Mouse (Mus musculus) megakaryocyte progenitor cell, adult 5-6 weeks (primary cell): Measurements from ENCODE around the gene Clic1. TPM values are rescaled to one million over a fixed set of nuclear protein-coding genes. Genes with fewer than 3 reads are reported as not detected.

ENCODE experiments used
- ATAC-seq: replicated peaks from 2 replicates; pipeline ENCODE4 v1.8.0; 2016; ENCODE audit warnings: mild to moderate bottlenecking, moderate TSS enrichment, inconsistent platforms; ENCODE audit not compliant: poor library complexity
- total RNA-seq, 2 experiments: library from RNA; stranded (forward) in 1 of 2; stranded (reverse) in 1 of 2; fragments of 157-497, 149-512 nt in 1 of 2; fragments of 200-1000 nt in 1 of 2; gene quantifications; 2 replicates each; pipeline versions ENCODE4 v1.2.3 to v1.2.4; 2015 to 2017

The Clic1 gene
- total RNA-seq, 2 experiments from 2014 or later: 209 to 254 TPM

DNA sequence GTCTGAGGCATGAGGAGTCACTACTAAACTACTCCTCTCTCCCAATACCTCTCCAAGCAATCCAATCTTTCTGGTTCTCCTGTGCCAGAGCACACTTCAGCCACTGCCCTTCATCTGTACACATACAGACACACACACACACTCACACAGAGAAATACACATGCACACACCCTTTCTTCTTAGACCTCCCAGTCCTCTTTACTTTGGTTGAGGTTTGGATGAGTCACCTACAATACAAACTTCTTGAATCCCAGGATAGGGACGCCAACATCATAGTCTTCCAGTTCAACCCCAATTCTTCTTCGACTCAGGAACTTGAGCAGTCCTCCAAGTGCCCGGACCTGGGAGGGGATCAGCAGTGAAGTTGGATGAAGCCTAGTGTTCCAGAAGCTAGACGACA, 6.0 kb upstream of the Clic1 start:
- ATAC-seq: no peak

DNA sequence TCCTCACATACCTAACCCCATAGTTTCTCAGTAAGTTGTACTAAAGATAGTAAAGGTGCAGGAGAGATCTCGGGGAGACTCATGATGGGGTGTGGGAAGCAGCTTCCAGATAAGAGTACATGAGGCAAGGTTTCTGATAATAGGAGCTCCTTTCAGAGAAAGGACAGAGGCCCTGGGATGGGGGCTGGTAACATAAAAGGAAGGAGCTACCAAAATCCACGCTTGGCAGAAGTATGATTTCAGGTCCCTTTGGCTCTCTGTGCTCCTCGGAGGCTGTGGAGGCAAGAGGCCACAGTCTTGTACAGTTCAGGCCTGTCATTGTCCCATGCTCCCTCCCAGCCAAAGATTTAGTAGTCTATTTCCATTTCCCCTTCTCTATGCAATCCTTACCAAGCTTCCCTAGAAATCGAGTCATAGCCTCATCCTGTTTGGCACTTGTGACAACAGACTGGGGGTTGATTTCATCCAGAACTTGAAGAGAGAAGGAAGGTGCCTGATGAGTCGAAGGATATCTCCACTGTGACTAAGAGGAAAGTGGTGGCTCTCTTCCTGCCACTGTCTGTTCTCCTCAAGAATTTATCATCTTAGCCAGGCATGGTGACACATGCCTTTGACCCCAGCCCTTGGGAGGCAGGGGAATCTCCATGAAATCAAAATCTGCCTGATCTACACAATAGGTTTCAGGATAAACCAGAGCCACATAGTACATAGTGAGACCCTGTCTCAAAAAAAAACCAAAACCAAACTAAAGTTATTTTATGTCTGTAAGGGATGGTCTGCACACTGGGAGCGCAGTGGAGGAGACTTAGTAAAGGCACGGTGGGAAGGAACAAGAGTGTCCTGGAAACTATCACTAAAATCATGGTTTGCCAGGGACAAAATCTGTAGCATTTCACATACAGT, 4.6 kb upstream of the Clic1 start:
- ATAC-seq: no peak

DNA sequence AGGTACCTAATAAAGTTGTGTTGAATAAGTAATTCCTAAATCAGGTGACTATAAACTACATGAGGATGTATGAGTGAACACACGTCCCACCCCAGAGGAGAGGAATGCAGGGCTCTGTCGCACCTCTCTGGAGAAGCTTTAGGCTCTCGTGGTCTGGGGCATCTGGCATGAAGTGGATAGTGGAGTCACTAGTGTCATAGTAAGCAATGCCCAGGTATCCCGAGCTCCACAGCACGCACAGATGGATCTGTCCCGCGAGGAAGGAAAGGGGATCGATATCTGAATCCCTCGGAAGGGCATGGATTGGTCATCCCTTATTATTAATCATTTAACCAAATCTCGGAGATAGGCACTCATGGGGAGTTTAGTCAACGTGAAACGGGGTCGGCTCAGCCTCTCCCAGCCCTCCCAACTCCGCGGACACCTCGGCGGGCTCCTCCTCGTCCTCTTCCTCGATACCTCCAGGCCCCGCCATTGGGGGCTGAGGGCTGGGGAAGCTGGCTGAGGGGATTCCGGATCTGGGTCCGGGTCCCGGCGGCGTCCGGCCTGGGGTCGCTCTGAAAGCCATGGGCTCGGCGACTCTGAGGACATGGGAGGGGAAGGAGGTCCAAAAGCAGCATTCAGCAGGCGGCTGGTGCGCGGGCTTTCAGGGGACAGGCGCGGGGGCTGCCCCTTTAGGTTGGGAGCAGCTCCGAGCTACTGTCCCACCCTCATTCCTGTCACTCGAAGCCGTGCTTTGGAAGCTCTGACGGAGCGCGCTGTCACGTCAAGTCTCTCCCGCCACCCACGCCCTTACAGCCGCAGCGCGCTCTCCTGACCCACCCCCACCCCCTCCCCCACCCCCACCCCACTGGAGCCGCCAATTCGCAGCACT, 3.7 kb upstream of the Clic1 start:
- ATAC-seq: no peak

- peak; percentile 74 for ATAC-seq
These were observed 2.9 kb upstream of the Clic1 start, which contains the start of gene Msh5 for GRCm38 (mm10) chr17:35046681-35047455. Msh5 (minus strand) TSS chr17:35046745.

GRCm38 (mm10) chr17:35047688-35048087, 2.1 kb upstream of the Clic1 start:
- ATAC-seq: no peak

- ATAC-seq: peak; percentile 3; the same call in 1 of the 2 replicates
These were observed 1.4 kb upstream of the Clic1 start for GRCm38 (mm10) chr17:35048149-35048931.

GRCm38 (mm10) chr17:35048932-35049440, 780 bp upstream of the Clic1 start:
- ATAC-seq: no peak

DNA sequence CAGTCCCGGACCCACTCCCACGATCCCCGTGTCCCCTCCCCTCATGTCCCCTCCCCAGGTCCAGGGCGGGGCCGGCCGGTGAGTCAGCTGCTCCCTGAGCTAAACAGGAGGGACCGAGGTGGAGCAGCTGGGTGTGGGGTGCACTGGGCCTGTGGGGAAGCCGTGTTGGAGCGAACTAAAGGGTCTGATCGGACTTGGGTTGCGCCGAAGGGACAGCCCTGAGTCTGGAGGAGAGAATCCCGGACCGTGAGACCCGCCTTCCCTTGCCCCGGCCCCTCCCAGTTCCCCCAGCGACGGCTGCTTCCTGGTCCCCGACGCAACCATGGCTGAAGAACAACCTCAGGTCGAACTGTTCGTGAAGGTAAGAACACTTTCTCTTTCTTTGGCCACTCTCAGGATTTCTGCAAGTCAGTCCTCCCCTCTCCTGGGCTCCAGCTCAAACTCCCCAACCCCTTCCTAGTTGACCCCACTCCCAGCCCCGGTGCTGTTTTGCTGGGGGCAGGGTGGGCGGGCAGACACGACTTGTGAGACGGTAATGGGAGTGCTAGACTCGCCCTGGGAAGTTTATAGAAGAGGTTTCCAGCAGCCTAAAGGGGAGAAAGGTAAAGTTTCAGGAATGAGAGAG, 472 bp downstream of the Clic1 start:
- ATAC-seq: peak; percentile 20

GRCm38 (mm10) chr17:35051156-35052086, 1.7 kb downstream of the Clic1 start:
- peak; percentile 66 for ATAC-seq

DNA sequence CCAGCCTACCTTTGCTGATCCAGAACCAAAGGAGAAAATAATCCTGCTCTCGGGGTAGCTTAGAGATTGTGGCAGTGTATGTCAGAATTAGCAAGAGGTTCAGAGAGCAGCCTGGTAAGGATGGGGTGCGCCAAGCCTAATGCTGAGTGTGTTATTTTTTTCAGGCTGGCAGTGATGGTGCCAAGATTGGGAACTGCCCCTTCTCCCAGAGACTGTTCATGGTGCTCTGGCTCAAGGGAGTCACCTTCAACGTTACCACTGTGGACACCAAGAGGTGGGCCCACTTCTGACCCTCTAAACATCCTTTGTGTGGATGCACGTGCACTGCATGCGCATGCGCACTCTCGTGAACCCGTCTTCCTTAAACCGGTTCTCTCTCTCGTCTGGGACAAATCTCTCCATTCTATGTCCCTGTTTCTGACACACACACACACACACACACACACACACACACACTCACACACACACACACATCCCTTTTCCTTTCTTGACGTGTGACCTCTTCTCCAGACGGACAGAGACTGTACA, 2.6 kb downstream of the Clic1 start:
- ATAC-seq: no peak

- ATAC-seq: no peak
These were observed 6.1 kb downstream of the Clic1 start for GRCm38 (mm10) chr17:35055691-35056495.

- ATAC-seq: peak; percentile 48
These were observed 7.3 kb downstream of the Clic1 start for GRCm38 (mm10) chr17:35057090-35057489.

- ATAC-seq: no peak
These were observed 8.6 kb downstream of the Clic1 start for GRCm38 (mm10) chr17:35058316-35058715.

- peak; percentile 74 for ATAC-seq
These were observed 9.4 kb downstream of the Clic1 start, which contains the start of gene Ddah2 for GRCm38 (mm10) chr17:35058911-35059892. Ddah2 (plus strand) TSS chr17:35059035.

DNA sequence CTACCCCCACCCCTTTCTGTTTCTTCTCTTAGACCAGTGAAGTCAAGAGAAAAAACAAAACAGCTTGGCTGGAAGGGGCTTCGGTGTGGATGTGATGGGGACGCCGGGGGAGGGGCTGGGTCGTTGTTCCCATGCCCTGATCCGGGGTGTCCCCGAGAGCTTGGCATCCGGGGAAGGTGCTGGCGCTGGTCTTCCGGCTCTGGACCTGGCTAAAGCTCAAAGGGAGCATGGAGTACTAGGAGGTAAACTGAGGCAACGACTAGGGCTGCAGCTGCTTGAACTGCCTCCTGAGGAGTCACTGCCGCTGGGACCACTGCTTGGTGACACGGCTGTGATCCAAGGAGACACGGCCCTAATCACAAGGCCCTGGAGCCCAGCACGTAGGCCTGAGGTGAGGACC, 10.3 kb downstream of the Clic1 start:
- no peak for ATAC-seq
